Mouse (Mus musculus) small intestine, adult 2 months (tissue): Measurements from ENCODE around the gene Ppp2ca.

Experiments
- CTCF ChIP-seq: fragments of 200-500 bp; IDR thresholded peaks from 2 replicates; pipeline ENCODE4 v1.5.1; 2012; ENCODE audit warnings: low read depth, mild to moderate bottlenecking, control low read depth, inconsistent platforms, low read length, moderate library complexity, mixed read lengths; ENCODE audit not compliant: insufficient replicate concordance, insufficient read length; ENCODE audit errors: extremely low read depth
- POLR2A ChIP-seq: fragments of 200-500 bp; IDR thresholded peaks from 2 replicates; pipeline ENCODE4 v1.6.1; 2012; ENCODE audit warnings: low read depth, mild to moderate bottlenecking, control low read depth, inconsistent platforms, low read length, moderate library complexity

GRCm38 (mm10) chr11:52056198-52056597 lies 42.3 kb upstream of the Ppp2ca start:
- TF ChIP-seq CTCF, result no peak
- no peak for TF ChIP-seq POLR2A
